Mouse (Mus musculus) left cerebral cortex, adult 6 months (tissue): ENCODE measurements around the gene Rgs13. TPM values are rescaled to one million over a fixed set of nuclear protein-coding genes. Genes with fewer than 3 reads are reported as not detected.

Experiments
- long read RNA-seq, 2 experiments: library from polyadenylated mRNA; unstranded; transcript quantifications; one replicate each; pipeline ENCODE4 v2.0.0; 2019 to 2020
- polyA plus RNA-seq: library from polyadenylated mRNA; unstranded; fragments of <200 nt; fragmentation: Nextera tagmentation; gene quantifications from 2 replicates; pipeline ENCODE4 v1.2.3, GENCODE M21; 2021

Rgs13 gene
- polyA plus RNA-seq, result 0.43 and 0.49 TPM in 2 replicates
- long read RNA-seq, experiment 1, partial matches to known transcripts, result 1 of 4 reads
- long read RNA-seq, experiment 1, other reads (novel, unspliced or antisense), result 1 of 4 reads
- long read RNA-seq, experiment 2, partial matches to known transcripts, result 1 of 2 reads
- long read RNA-seq, experiment 2, other reads (novel, unspliced or antisense), result 0 of 2 reads

GRCm38 (mm10) chr1:144177166-144177565 lies at the start of gene Rgs13:
TSS of gene Rgs13 (minus strand) at chr1:144177372.

Other genes with a start within 250 kb of the Rgs13 start
- gene Rgs2, start 173.2 kb downstream of the Rgs13 start, polyA plus RNA-seq, result 8.6 and 17.2 TPM in 2 replicates
- 0.11 and 0.20 TPM in 2 replicates for gene Rgs1, start 71.9 kb upstream of the Rgs13 start, polyA plus RNA-seq